Mouse (Mus musculus): ENCODE measurements around the gene Hyou1.
"Not testable (repeated sequence)": the region's sequence is repeated elsewhere in the genome, so short reads cannot be mapped to it uniquely, and the experiment has no call there.

Gene Hyou1

GRCm38 (mm10) chr9:44379054-44379834 lies at the start of gene Hyou1:
Hyou1 (plus strand) TSS chr9:44379490.
- DNase-seq (ENCODE audit: low read depth, low spot score) = peak; percentile 97

DNA sequence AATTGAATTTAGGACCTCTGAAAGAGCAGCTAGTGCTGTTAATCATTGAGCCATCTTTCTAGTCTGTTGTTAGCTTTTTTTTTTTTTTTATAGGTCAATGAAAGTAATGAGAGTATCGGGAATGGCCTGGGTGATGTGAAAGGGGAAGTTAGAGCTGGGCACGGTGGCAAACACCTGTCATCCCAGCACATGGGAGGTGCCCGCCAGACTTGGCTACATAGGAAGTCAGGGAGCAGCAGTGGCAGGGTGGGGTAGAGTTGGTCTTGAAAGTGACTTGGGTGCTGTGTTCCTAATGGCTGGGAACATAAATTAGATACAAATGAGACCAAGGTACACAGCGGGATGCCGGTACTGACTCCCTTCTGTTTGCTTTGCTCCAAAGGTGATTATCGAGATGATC lies 48.6 kb upstream of the Hyou1 start:
- no peak for DNase-seq (ENCODE audit: low read depth, low spot score)

DNA sequence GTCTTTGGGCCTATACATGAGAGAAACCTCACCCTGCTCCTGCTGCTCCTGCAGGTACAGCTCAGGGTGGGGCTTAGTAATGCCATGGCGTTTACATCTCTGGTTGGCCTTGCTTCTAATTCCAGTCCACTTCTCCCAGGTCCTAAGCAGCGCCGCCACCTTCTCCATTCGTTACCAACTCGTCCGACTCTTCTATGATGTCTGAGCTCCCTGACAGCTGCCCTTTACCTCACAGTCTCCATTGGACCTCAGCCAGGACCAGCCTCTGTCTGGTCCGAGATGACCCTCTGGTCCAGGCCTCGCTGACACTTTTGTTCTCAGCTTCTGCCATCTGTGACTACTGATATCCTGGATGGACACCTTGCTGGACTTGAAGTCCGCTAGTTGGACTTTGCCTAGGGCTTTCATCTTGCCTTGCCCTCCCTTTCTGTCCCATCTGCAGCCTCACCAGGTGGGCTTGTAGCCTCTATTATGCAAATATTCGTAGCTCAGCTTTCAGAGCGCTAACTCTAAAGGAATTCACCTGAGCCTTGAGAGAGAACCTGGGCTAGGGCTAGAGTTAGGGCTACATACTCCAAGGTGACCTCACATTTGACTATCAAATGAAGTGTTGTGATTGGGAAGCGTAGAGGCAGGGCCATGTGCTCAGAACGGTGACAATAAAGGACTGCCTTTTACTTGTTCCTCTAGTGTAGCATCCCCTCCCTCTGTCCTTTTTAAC lies 46.2 kb upstream of the Hyou1 start:
- DNase-seq (ENCODE audit: low read depth, low spot score) = no peak

DNA sequence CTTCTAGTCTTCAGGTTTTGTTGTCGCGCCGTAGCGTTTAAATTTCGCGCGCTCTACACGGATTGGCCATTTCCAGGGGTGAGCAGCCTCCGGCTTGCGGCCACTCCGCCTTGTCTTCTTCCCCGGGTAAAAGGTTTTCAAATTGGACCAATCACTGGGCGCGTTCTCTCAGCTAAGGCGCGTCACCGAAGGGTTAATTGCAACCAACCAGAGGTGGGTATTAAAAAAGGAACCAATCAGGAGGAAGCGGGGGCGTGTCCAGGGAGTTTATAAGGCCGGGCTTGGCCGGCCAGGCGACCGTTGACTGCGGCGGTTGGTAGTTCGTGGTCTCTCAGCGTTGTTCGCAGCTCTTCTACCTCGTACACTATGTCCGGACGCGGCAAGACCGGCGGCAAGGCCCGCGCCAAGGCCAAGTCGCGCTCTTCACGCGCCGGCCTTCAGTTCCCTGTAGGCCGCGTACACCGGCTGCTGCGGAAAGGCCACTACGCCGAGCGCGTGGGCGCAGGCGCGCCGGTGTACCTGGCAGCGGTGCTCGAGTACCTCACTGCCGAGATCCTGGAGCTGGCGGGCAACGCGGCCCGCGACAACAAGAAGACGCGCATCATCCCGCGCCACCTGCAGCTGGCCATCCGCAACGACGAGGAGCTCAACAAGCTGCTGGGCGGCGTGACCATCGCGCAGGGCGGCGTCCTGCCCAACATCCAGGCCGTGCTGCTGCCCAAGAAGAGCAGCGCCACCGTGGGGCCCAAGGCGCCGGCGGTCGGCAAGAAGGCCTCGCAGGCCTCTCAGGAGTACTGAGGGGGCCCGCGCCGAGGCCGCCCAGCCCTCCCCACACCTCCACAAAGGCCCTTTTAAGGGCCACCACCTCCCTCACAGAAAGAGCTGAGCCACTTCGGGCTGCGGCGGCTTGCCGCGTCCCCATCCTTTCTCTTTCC lies 44.6 kb upstream of the Hyou1 start, which contains the start of gene H2afx:
H2afx (plus strand) TSS at position 299 of the 935 bp plus-strand sequence.
- DNase-seq (ENCODE audit: low read depth, low spot score) = peak; percentile 100

DNA sequence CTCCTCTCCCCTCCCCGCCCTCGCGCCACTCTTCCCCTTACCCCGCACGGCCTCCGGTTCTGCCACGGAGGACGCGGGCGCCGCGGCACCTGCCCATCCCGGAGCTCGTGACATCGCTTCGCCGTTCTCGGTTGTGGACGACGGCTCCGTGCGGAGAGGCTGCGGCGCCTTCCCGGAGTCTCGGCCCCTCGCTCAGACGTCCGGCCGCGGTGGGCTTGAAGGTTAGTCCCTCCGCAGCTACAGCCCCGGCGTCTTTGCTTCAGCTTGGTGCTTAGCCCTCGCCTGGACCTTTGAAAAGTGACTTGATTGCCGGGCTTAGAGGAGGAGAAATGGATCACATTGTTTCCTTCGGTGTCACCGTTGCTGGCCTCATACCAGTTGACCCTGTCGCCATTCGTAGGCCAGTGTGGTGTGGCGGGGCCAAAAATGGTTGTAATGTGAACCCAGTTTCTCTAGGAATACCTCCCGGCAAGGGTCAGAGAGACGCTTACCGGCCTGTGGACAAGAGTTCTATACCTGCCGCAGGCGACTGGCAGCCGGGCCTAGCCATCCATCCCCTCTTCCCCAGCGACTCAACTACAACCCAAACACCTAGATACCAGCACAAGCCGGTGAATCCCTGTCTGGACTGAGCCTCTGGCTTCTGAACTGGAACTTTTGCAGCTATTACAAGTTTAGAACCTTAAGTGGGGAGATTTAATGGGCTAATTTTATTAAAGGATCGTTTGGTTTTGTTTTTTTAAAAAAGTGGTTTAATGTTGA lies 43.8 kb upstream of the Hyou1 start:
- DNase-seq (ENCODE audit: low read depth, low spot score) = no peak

GRCm38 (mm10) chr9:44336093-44336406 lies 43.2 kb upstream of the Hyou1 start:
- DNase-seq (ENCODE audit: low read depth, low spot score) = no peak

GRCm38 (mm10) chr9:44336513-44336912 lies 42.8 kb upstream of the Hyou1 start:
- DNase-seq (ENCODE audit: low read depth, low spot score) = not testable (repeated sequence)

GRCm38 (mm10) chr9:44336964-44337363 lies 42.3 kb upstream of the Hyou1 start:
- no peak for DNase-seq (ENCODE audit: low read depth, low spot score)

DNA sequence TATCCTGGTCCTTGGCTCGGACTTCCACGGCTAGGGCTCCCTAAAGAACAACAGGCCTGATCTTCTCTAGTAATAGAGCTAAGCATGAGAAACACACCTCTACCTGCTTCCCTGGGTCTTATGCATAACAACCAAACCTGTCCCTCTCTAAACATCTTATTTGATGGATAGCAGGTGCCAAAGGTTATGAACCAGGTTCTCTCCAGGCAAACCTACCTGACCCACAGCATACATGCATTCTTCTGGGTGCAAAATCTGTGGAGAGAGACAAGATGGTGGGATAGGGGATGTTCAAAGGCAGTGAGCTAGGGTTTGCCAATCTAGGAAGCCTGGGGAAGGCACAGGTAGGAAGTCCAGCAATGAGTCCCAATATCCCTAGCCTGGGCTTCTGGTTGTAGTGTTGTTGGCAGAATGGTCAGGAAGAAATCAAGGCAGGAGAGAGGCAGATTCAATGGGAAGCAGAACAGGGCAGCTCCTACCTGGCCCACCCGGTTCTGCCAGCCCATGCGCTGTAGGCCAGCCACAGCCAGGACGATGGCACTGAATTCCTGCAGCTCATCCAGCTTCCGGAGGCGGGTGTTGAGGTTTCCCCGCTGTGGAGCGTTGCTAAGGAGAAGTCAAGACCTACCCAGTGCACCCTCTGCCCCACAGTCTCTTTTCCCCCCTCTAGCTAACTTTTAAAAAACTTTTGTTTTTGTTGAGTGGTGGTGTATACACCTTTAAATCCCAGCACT lies 41.7 kb upstream of the Hyou1 start:
- no peak for DNase-seq (ENCODE audit: low read depth, low spot score)

GRCm38 (mm10) chr9:44338574-44338973 lies 40.7 kb upstream of the Hyou1 start:
- no peak for DNase-seq (ENCODE audit: low read depth, low spot score)

DNA sequence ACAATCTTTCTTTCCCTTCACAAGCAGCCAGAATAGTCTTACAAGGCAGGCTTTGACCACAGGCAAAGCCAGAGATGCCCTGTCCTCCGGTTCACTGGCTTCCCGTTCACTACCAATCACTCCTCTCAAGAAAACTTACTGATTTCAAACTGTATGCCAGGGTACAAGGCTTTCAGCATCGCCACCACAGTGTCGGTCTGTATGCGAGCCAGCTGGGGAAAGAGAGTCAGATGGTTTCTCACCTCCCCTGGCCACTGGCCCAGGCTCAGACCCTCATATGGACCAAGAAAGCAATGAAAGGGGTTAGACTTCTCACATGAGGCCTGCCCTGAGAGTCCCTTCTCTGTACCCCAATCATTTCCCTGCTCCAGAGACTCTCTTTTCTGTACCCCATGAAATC lies 37.8 kb upstream of the Hyou1 start:
- no peak for DNase-seq (ENCODE audit: low read depth, low spot score)

DNA sequence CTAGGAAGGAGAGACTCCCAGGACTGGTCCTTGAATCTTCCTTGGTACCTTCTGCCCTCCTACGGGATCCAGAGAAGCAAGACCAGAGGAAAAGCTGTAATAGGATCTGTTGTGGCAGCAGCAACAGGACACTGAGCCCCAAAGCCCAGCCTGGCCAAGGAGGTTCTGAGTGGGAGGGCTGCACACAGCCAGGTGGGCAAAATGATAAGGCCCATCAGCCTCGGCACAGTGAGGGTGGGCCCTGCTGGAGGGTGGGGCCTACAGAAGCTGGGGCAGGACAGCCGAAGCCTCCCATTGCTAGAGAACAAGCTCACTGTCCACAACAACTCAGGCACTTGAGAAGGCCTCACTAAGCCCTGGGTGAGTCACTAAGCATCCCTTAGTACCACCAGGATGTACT lies 37.1 kb upstream of the Hyou1 start:
- DNase-seq (ENCODE audit: low read depth, low spot score) = no peak

- DNase-seq (ENCODE audit: low read depth, low spot score) = no peak
These were observed 36.7 kb upstream of the Hyou1 start for GRCm38 (mm10) chr9:44342605-44343004.

DNA sequence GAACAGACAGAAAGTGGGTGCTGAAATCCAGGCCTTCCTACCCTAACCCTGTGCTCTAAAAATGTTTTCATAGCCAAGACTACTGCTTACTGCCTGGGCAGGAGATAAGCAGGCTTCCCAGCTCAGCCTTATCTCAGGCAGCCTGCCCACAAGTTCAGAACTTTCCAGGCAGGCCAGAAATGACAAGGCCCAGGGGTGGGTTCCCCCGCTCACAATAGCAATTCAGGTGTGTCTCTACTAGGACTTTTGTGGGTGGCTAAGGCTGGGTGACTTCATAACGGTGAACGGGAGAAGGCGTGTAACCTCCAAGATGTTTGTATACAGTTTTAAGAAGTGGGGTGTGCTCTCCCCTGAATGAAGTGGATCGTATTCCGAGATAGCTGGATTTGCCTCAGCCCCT lies 36.0 kb upstream of the Hyou1 start:
- no peak for DNase-seq (ENCODE audit: low read depth, low spot score)

DNA sequence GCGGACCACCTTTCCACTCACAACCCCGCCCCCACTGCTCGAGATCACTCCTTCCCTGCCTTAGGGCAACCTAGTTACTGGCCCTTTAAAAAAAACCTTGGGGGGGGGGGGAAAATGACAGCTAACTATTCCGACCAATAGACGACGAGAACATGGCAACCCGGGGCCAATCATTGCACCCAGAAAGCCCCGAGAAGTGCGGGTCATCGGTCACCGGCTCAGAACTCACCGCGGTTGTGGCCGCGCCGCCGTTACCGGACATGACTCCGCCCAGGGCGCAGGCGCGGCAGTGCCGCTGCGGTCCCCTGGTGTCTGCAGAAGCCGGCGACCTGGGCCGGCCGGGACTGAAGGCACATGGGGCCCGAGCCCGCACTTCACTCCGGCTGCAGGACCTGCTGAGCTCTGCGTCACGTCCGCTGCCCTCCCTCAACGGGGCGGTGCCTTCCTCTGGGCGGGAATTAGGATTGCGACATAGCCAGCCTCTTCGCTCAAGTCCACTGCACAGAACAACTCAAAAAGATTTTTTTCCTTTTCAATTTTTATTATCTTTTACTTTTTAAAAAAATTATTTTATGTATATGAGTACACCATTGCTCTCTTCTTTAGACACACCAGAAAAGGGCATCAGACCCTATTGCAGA lies 35.4 kb upstream of the Hyou1 start, which contains the start of gene Hmbs:
Hmbs (minus strand) TSS at position 448 of the 641 bp plus-strand sequence.
- peak; percentile 86 for DNase-seq (ENCODE audit: low read depth, low spot score)

GRCm38 (mm10) chr9:44345570-44346433 lies 33.5 kb upstream of the Hyou1 start:
- no peak for DNase-seq (ENCODE audit: low read depth, low spot score)

DNA sequence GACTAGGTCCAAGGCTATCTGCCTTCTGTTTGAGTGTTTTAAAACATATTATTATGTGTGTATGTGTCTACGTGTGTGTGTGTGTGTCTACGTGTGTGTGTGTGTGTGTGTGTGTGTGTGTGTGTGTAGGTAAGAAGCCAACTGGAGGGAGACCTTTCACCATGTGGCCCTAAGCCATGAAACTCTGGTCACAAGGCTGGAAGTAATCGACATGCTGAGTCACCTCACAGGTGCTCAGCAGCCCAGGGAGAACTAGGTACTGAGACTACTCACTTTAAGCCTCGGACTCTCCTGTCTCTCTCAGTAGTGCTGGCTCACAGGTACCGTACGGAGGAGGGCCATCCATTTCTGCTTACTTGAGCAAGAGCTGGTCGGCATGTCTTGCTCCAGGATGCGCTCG lies 32.1 kb upstream of the Hyou1 start:
- no peak for DNase-seq (ENCODE audit: low read depth, low spot score)

DNA sequence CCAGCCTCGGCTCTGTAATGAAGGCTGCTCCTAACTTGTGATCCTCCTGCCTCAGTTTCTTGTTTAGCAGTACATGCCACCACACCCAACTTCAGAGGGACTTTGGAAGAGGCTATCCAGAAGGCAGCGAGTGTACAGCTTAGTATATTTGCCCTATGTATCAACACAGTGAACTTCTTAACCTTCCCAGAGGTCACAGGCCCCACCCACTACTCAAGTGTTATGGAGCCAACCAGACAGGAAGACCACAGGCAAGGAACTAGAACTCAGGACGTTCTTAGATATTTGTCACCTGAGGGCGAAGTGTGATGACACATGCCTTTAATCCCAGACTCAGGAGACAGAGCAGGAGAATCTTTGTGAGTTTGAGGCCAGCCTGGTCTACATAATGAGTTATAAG lies 31.7 kb upstream of the Hyou1 start:
- no peak for DNase-seq (ENCODE audit: low read depth, low spot score)

- DNase-seq (ENCODE audit: low read depth, low spot score) = no peak
These were observed 30.7 kb upstream of the Hyou1 start for GRCm38 (mm10) chr9:44348546-44348945.

Data from skeletal muscle tissue, adult 2 months (tissue).